Mouse (Mus musculus) intestine, postnatal 0 days (tissue): ENCODE results near the gene Nol6. TPM values are rescaled to one million over a fixed set of nuclear protein-coding genes. Genes with fewer than 3 reads are reported as not detected.

Experiments
- ATAC-seq: fragments of 200-750 bp; cut with Nextera tagmentation; 2 replicates; pipeline ENCODE4 v1.8.0; 2017; ENCODE audit warnings: mild to moderate bottlenecking, moderate TSS enrichment, moderate library complexity
- H3K27ac ChIP-seq: fragments of 300-500 bp; sonication (generic); 2 replicates; pipeline ENCODE4 v1.5.1; 2014; ENCODE audit warnings: mild to moderate bottlenecking, low read depth, low read length, moderate library complexity
- H3K27me3 ChIP-seq: fragments of 300-500 bp; sonication (generic); replicated peaks from 2 replicates; pipeline ENCODE4 v1.6.1; 2014; ENCODE audit warnings: low read length, mixed read lengths; ENCODE audit not compliant: control insufficient read depth, insufficient read depth
- H3K36me3 ChIP-seq: fragments of 300-500 bp; sonication (generic); 2 replicates; pipeline ENCODE4 v1.6.1; 2014; ENCODE audit warnings: mild to moderate bottlenecking, moderate library complexity; ENCODE audit not compliant: control insufficient read depth, insufficient read depth
- H3K4me1 ChIP-seq: fragments of 300-500 bp; sonication (generic); replicated peaks from 2 replicates; pipeline ENCODE4 v1.6.1; 2014; ENCODE audit warnings: antibody characterized with exemption, low read length, mixed read lengths; ENCODE audit not compliant: control insufficient read depth, insufficient read depth
- H3K4me2 ChIP-seq: fragments of 300-500 bp; sonication (generic); replicated peaks from 2 replicates; pipeline ENCODE4 v1.6.1; 2014; ENCODE audit warnings: low read depth, mild to moderate bottlenecking, moderate library complexity
- H3K4me3 ChIP-seq: fragments of 300-500 bp; sonication (generic); 2 replicates; pipeline ENCODE4 v1.5.1; 2014; ENCODE audit warnings: low read depth, low read length
- H3K9ac ChIP-seq: fragments of 300-500 bp; sonication (generic); 2 replicates; pipeline ENCODE4 v1.6.1; 2014; ENCODE audit warnings: mild to moderate bottlenecking, low read depth, low read length
- H3K9me3 ChIP-seq: fragments of 300-500 bp; sonication (generic); 2 replicates; pipeline ENCODE4 v1.6.1; 2016; ENCODE audit warnings: mixed run types; ENCODE audit not compliant: control insufficient read depth
- CTCF ChIP-seq: sonication (generic); IDR thresholded peaks from 2 replicates; pipeline ENCODE4 v1.5.1; 2016; ENCODE audit warnings: low read depth, mild to moderate bottlenecking, control low read depth, antibody characterized with exemption, moderate library complexity
- WGBS: fragments of 180-500 bp; shearing (Covaris S2); extraction: QIAGEN DNeasy Blood & Tissue Kit; methylation state at CpG from one replicate; pipeline ENCODE4 v1.1.7; 2014; 5-methylcytosine and 5-hydroxymethylcytosine counted together
- polyA plus RNA-seq: library from polyadenylated mRNA; unstranded; fragments of >200 nt; fragmentation: Nextera tagmentation; extraction: Ambion mirVana; gene quantifications from 2 replicates; pipeline ENCODE4 v1.2.1, GENCODE M21; 2015

Gene Nol6
- polyA plus RNA-seq, 1 experiment from 2014 or later = 8.4 TPM

DNA sequence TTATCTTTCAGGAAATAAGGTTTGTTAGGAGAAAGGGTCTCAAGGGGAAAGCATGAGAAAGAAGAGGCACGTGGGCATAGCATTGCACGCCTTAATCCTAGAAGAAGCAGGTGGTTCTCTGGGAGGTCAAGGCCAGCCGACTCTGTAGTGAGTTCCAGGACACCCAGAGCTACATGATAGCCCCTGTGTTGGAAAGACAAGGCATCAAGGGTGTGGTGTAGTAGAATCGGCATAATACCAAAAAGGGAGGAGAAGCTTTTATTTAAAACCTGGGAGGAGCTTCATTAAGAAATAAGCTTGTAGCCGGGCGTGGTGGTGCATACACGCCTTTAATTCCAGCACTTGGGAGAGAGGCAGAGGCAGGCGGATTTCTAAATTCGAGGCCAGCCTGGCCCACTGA, 32.7 kb upstream of the Nol6 start:
- no peak for ATAC-seq
- Histone ChIP-seq H3K4me1 (no peaks in the 10 kb centered on the region), H3K4me3 (no peak overlapping the region), H3K36me3 (no peaks in the 10 kb centered on the region), H3K27me3 (no peaks in the 10 kb centered on the region), H3K9me3 (no peaks in the 10 kb centered on the region), H3K4me2 (no peak overlapping the region), H3K9ac (no peak overlapping the region), H3K27ac (no peak overlapping the region)
- WGBS = 59% methylated on average over 9 of the region's 9 CpGs
- TF ChIP-seq CTCF = no peak

DNA sequence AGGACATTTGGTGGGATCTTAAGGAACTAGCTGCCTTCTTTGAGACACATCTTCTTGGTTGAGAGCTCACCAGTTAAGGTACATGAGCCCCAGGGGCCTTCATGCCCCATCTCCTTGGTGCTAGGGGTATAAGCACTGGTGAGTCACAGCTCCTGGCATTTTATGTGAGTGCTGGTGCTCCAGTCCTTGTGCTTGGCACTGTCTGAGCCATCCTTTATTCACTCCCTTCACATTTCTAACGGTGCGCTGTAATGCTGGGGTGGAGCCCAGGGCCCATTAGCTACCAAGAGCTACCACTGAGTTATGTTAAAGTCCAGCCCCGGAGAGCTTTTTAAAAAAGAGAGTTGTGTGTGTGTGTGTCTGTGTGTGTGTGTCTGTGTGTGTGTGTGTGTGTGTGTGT, 28.9 kb upstream of the Nol6 start:
- no peak for ATAC-seq
- H3K9ac ChIP-seq = no peak overlapping the region
- H3K27ac ChIP-seq = no peak overlapping the region
- H3K4me1 ChIP-seq = no peaks in the 10 kb centered on the region
- no peak for TF ChIP-seq CTCF
- WGBS = 67% methylated on average over 3 of the region's 3 CpGs
- H3K27me3 ChIP-seq = no peaks in the 10 kb centered on the region
- no peak overlapping the region for H3K4me2 ChIP-seq
- no peak overlapping the region for H3K4me3 ChIP-seq
- no peaks in the 10 kb centered on the region for H3K9me3 ChIP-seq
- no peaks in the 10 kb centered on the region for H3K36me3 ChIP-seq

DNA sequence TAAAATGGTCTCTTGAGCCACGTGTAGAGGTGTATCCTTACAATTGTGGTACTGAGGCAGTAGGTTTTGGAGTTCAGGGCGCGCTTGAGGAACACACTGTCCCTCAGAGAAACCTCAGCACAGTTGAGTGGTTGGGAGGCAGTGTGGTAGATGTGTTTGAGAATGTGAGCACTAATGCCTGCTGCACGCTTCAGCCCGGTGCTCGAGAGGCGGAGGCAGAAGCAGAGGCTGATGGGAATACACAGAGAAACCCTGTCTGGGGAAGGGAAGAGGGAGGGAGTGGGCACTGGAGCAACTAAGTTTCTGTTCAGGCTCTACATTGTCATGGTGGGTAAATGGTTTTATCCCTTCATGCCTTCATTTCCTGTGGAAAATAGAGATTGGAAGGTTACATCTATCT, 26.9 kb upstream of the Nol6 start:
- no peaks in the 10 kb centered on the region for H3K9me3 ChIP-seq
- no peak overlapping the region for H3K4me3 ChIP-seq
- no peak overlapping the region for H3K4me2 ChIP-seq
- no peaks in the 10 kb centered on the region for H3K27me3 ChIP-seq
- H3K4me1 ChIP-seq = no peaks in the 10 kb centered on the region
- H3K36me3 ChIP-seq = no peaks in the 10 kb centered on the region
- no peak for ATAC-seq
- 90% methylated on average over 7 of the region's 7 CpGs for WGBS
- H3K27ac ChIP-seq = no peak overlapping the region
- TF ChIP-seq CTCF = no peak
- no peak overlapping the region for H3K9ac ChIP-seq

DNA sequence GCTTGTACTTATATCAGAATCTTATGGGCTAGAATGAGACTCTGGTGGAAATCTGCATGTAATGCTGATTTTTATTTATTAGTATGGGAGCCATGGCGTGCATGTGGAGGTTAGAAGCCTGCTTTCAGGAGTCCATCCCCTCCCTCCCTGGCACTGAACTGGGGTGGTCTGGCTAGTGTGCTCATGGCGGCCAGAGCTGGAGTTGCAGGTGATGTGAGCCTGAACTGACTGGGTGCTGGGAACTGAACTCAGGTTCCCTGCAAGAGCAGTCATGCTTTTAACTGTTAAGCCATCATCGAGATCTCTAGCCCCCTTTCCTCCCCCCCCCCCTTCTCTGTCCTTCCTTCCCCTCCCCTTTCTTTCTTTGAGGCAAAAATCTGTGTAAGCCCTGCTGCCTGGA, 25.6 kb upstream of the Nol6 start:
- no peak overlapping the region for H3K27ac ChIP-seq
- H3K27me3 ChIP-seq = no peaks in the 10 kb centered on the region
- H3K36me3 ChIP-seq = no peaks in the 10 kb centered on the region
- no peaks in the 10 kb centered on the region for H3K4me1 ChIP-seq
- no peaks in the 10 kb centered on the region for H3K9me3 ChIP-seq
- no peak for ATAC-seq
- 83% methylated on average over 3 of the region's 3 CpGs for WGBS
- H3K9ac ChIP-seq = no peak overlapping the region
- TF ChIP-seq CTCF = no peak
- no peak overlapping the region for H3K4me3 ChIP-seq
- H3K4me2 ChIP-seq = no peak overlapping the region

DNA sequence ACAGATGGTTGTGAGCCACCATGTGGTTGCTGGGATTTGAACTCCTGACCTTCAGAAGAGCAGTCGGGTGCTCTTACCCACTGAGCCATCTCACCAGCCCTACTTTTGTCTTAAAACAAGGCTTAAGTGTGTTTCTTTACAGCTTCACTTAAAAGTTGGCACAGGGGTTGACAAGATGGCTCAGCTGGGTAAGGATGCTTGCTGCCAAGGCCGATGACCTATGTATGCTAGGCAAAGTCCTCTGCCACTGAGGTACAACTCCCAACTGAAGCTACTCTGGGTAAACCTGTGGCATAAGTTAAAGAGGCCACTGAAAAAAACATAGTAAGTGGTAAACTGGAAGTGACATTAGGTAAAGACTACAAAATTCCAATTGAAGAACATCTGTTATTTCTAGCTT, 18.3 kb upstream of the Nol6 start:
- TF ChIP-seq CTCF = no peak
- 83% methylated on average over 2 of the region's 2 CpGs for WGBS
- no peak for ATAC-seq
- H3K36me3 ChIP-seq = 0 out of 2 replicates have a peak, but pooled peaks cover 5% of the 10 kb centered on the region
- no peaks in the 10 kb centered on the region for H3K27me3 ChIP-seq
- no peak overlapping the region for H3K4me3 ChIP-seq
- H3K4me1 ChIP-seq = no peaks in the 10 kb centered on the region
- no peak overlapping the region for H3K9ac ChIP-seq
- no peak overlapping the region for H3K27ac ChIP-seq
- no peak overlapping the region for H3K4me2 ChIP-seq
- no peaks in the 10 kb centered on the region for H3K9me3 ChIP-seq

DNA sequence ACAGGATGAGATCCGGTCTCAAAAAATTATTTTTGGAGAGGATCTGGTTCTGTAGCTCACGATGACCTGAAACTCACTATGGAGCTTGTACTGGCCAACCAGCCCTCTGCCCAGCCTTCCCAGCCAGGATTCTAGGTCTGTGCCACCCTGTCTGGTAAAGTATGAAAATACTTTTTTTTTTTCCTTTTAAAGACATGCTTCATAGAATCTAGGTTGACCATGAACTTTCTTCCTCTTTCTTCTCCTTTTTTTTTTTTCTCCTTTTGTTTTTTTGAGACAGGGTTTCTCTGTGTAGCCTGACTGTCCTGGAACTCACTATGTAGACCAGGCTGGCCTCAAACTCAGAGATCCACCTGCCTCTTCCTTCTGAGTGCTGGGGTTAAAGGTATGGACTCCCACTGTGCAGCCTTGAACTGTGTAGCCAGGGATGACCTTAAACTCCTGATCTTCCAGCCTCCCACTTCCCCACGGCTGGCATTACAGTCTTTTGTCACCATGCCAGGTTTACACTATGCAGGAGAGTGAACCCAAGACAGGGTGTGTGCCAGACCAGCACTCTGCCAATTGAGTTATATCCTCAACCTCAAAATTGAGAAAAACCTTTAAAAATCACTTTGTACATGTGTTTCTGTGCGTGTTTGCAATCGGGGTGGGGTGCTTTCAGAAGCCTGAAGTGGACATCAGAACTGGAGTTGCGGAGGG, 16.1 kb upstream of the Nol6 start:
- H3K9me3 ChIP-seq = no peaks in the 10 kb centered on the region
- H3K4me3 ChIP-seq = no peak overlapping the region
- no peak for TF ChIP-seq CTCF
- ATAC-seq = no peak
- H3K9ac ChIP-seq = no peak overlapping the region
- WGBS = 86% methylated on average over 6 of the region's 6 CpGs
- H3K27ac ChIP-seq = no peak overlapping the region
- no peaks in the 10 kb centered on the region; the same call in 1 of the 2 replicates for H3K4me1 ChIP-seq
- no peaks in the 10 kb centered on the region for H3K27me3 ChIP-seq
- H3K4me2 ChIP-seq = no peak overlapping the region
- H3K36me3 ChIP-seq = 0 out of 2 replicates have a peak, but pooled peaks cover 5% of the 10 kb centered on the region
